Mouse (Mus musculus) CD8-positive naive resting alpha-beta T cell, adult 2 months (primary cell): ENCODE results near the gene Rpusd1.
"Not testable (repeated sequence)": the region's sequence is repeated elsewhere in the genome, so short reads cannot be mapped to it uniquely, and the experiment has no call there.

ENCODE experiments used
- DNase-seq, 2 experiments: peaks; one replicate each; pipeline ENCODE4 v3.0.0; 2022; ENCODE audit warnings: low read depth in 2 of 2, low spot score in 2 of 2

Rpusd1 gene

DNA sequence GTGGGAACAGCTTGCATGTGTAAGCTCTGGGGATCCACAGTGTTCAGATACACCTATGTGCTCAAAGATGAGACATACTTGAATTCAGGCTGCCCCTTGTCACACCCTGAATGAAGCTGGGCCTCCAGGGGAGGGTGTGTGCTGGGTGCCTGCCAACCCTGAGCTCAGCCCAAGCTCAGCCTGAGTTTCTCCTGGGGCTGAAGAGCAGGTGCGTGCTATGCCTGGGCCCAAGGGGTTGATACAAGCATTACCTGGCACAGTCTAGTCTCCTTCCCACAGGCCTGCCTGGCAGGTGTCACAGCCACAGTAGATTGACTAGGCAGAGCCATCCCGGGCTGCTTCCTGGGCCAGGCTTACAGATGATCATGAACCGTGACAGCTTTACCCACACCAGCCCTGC is 8.3 kb downstream of the Rpusd1 start, which contains the start of gene Mslnl:
Gene Mslnl (plus strand): TSS at position 298 of the 400 bp plus-strand sequence.
- DNase-seq = no peak

DNA sequence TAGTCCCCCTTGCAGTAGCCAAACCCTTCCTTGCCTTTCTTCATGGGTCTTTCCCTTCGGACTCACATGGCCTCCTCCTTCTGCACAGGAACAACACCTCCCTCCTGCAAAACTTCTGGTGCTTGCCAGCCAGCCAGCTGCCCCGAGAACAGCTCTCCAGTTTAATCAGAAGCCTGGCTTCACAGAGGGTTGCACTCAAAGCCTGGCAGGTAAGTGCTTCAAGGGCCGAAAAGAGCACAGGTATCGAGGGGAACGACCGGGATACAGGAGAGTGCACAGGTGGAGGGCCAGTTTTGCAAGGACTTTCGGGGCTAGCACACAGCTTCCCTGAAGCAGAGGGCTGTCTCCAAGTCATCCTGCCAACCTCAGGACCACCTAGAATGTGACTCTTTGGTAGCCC is 11.4 kb downstream of the Rpusd1 start:
- no peak for DNase-seq

DNA sequence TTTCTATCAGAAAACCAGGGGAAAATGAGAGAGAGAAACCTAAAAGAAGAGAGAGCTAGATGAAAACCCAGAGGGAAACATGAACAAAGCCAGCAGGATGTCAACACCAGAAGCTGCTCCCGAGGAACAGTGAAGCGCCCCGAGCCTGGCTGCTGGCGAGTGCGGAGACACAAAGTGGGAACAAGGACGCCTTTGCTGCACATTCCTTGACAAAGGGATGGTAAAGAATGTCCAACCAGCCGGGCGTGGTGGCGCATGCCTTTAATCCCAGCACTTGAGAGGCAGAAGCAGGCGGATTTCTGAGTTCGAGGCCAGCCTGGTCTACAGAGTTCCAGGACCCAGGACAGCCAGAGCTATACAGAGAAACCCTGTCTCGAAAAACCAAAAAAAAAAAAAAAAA is 14.0 kb downstream of the Rpusd1 start:
- DNase-seq = not testable (repeated sequence)

DNA sequence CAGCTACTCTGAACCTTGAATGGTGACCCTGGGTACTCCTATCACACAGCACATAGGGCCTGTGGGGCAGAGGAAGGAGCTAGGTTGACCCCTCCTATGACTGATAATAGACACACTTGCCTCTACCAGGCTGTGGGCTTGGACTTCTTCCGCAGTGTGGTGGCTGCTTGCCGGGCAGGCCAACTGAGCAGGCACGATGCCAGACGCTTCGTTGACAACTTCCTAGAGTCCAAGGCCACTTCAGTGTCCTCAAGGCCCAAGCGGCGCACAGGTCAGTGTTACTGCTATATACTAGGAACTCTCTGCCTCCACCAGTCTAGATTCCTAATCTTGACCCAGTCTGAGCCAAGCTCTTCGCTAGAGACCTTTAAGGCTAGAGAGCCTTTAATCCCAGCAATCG is 16.4 kb downstream of the Rpusd1 start:
- no peak for DNase-seq

DNA sequence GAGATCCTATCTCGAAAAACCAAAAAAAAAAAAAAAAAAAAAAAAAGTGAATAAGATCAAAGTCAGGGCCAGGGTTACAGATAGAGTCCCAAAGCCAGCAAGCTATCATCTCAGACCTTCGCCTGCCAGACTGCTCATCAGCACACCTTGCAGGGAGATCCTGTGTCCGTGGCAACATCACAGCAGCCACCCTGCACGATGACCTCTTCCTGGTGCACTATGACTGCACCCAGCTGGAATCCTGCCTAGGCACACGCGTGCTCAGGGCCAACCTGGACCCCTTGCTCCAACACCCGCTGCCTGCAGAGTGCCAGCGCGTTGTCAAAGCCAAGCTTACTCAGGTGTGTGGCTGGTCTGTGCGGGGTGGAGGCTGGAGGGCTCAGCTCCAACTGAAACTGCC is 16.8 kb downstream of the Rpusd1 start:
- no peak for DNase-seq

DNA sequence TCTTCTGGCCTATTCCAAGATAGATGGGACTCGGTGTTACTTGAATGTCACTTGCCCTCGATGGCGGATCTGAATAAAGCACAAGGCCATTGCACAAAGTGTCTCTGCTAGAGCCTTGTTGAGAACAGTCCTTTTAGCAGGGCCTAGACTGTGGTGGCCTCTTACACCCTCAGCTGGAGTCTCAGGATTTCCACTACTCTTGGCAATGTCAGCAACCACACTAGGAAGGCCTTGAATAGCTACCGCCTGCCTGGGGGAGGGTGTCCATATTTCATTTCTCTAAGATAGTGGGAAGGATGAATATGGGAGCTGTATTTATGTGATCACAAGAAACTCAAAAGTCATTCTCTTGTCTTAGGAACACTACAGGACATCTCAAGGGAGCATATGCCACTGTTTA is 20.8 kb downstream of the Rpusd1 start:
- DNase-seq = no peak

- DNase-seq = no peak
Observed at GRCm38 (mm10) chr17:25749314-25749713, 21.8 kb downstream of the Rpusd1 start.

GRCm38 (mm10) chr17:25751446-25751845 is 24.0 kb downstream of the Rpusd1 start:
- no peak for DNase-seq

GRCm38 (mm10) chr17:25754241-25754640 is 26.8 kb downstream of the Rpusd1 start, which contains the start of gene Msln:
Gene Msln, minus strand, starts transcription at chr17:25754378.
- no peak for DNase-seq

- no peak for DNase-seq
Observed at GRCm38 (mm10) chr17:25755086-25755485, 27.6 kb downstream of the Rpusd1 start.

DNA sequence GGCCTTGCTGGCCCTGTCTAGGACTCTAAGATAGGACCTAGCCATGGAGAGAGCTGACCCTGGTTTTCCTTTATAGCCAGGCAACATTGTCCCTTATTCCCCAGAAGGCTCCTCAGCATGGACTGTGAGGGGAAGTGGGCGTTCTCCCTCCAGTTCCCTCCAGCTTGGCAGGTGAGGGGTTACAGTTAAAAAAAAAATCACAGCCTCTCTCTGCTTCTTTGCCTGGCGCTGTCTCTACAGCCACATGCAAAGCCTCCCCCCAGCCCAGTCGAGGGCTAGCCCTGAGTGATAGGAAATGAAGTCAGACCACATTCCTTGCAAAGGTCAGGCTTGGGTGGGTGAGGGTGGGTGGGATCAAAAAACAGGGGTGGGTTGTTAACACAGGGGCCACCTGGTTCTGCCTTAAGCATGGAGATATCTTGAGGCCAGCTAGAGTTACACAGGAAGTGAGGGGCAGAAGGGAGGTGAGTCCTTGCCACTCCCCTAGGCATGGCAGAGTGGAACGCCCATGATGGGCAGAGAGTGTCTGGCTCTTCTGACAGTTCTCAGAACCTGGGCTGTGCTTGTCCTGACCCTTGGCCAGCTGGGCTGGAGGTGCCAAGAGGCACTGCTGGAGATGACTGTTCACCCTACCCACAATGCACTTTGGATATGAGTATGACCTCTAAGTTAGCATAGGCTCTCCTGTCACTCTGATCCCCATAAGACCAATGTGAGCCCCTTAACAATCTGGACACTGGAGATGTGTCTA is 28.3 kb downstream of the Rpusd1 start:
- DNase-seq = no peak

- DNase-seq = no peak
Observed at GRCm38 (mm10) chr17:25756378-25757242, 29.1 kb downstream of the Rpusd1 start.

- no peak for DNase-seq
Observed at GRCm38 (mm10) chr17:25757691-25758090, 30.2 kb downstream of the Rpusd1 start.

- no peak for DNase-seq
Observed at GRCm38 (mm10) chr17:25760148-25760547, 32.7 kb downstream of the Rpusd1 start.

DNA sequence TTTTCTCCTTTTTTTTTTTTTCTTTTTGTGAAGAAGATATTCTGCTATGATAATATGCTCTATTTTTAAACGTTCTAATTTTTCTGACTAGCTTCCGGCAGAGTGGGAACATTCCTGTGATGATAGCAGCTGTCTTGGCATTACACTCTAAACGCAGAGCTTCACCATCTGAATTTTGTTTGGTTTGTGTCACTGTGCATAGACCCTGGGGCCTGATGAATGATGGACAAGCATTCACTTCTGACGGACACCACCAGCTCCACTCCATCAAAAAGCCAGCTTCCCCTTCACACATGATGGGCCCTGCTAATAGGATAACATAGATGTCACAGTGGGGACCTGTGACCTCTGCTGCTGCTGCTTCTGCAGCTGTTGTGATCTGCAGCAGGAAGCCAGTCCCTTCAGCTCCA is 34.1 kb downstream of the Rpusd1 start:
- DNase-seq = no peak

DNA sequence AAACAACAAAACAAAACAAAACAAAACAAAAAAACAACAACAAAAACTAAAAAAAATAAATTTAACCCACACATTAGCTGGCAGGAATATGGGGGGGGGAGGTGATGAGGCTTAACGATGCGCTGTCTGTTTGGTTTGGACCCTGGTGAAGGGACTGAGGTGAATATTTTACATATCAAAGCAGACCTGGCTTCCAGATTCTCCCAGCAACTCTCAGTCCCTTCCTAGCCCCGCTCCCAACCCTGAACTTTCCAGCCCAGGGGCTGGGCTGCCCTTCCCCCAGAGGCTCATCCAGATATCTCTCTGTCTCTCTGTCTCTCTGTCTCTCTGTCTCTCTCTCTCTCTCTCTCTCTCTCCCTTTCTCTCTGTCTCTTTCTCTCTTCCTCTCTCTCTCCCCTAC is 35.1 kb downstream of the Rpusd1 start:
- no peak for DNase-seq

DNA sequence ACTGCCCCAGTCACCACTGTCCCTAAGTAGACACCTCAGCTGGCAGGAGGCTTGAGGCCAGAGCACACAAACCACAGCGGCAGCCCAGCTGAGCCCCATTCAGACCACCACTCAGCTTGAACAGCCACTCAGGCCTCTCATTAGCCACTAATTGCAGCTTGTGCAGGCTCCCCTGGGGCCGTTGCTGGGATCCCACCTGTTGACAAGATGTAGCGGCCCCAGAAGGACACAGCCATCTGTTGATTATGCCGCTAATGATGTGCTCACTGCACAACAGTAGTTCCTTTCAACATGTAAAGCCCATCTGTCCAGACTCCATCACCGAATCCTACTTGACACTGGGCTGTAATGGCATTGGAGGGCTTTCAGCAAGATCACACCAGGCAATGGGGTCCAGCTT is 38.4 kb downstream of the Rpusd1 start:
- no peak for DNase-seq

DNA sequence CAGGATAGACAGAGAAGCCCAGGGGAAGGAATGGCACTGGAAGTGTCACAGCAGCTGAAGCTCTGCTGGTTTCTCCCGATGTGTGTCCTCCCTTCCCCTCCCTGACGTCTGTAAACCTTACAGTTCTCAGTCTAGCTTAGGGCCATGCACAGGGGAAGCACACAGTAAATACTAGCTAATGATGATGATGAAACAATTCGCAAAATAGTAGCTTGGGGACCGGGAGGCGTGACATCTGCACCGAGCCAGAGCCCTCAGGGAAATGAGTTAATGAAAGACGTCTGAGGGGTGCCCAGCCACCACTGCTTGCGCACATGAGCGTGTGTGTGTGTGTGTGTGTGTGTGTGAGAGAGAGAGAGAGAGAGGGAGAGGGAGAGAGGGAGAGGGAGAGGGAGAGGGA is 41.9 kb downstream of the Rpusd1 start:
- DNase-seq = no peak

- DNase-seq = peak; percentile 97 to 98
Observed at GRCm38 (mm10) chr17:25773549-25774120, 46.2 kb downstream of the Rpusd1 start, which contains the start of gene Narfl. Gene Narfl, plus strand, starts transcription at chr17:25773776.

DNA sequence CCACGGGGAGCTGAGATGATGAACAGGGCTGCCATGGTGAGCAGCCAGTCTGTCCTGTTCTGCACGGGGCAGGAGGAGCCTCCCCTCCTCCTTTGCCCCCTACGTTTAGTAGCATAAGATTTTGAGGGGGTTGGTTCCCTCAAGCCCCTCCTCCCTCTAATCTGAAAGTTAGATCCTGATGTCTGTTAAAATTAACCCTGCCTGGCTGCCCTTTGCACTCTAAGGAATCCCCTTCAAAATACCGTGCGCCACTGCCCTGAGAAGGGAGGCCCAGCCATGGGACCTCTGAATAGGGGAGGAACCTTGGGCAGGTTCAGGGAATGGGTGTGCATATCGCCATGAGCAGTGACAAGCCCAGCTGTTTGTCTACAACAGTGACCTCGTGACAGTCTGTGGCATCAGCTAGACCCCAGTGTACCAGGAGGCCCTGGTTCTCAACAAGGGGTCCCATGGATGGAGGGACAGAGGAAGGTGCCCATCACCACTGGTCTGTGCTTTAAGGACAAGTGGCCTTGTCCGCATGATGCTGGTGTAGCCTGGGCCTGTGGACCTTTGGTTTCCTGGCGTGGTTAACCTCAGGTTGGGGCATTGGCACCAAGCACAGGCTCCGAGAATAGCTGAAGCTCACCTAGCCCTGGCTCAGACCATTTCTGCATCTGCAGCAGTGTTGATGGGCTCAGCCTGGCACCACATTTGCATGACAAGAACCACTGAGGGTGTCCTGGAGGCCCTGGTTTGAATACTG is 48.0 kb downstream of the Rpusd1 start:
- no peak for DNase-seq

- DNase-seq = no peak
Observed at GRCm38 (mm10) chr17:25777948-25778347, 50.5 kb downstream of the Rpusd1 start.
